Mouse (Mus musculus): ENCODE data around the gene Serpina5.
"Not testable (repeated sequence)": the region's sequence is repeated elsewhere in the genome, so short reads cannot be mapped to it uniquely, and the experiment has no call there.

Serpina5 gene

GRCm38 (mm10) chr12:104100768-104101167, at the start of gene Serpina5:
TSS of gene Serpina5 (plus strand) at chr12:104101113.
- DNase-seq: no peak

GRCm38 (mm10) chr12:104053995-104054394, 46.9 kb upstream of the Serpina5 start:
- DNase-seq: peak; percentile 38

DNA sequence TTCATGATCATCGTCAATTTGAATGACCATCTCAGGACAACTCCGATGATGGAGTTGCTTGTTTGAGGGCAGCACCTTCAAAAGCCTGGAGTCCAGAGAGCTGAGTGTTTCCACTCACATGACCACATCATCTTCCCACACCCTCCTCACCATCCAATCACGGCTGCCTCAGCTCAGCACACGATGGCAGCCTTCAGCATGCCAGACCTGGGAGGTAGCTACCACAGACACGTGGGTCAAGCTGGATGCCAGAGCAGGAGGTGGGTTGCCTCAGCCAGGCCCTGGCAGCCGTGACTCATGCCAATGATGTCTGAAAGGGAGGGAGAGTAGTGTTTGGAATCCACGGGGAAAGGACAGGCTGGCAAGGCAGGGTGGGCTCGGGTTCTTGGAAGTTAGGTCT, 45.2 kb upstream of the Serpina5 start:
- no peak for DNase-seq

DNA sequence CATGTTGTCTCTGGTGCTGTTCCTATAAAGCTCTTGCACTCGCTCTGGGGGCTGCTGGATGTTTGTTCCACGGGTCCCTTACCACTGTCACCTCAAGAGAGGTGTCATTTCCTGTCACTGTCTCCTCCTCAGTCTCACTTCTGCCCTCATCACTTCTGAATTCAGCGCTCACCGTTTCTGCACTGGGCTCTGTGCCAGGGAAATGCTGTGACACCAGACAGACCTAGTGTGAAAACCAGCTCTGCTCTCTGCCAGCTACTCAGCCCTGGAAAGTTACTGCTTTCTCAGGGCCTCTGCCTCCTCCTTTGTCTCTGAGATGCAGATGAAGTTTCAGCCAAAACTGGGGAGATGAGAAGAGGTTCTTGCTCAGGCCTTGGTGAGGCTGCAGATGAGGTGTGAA, 43.9 kb upstream of the Serpina5 start:
- no peak for DNase-seq

DNA sequence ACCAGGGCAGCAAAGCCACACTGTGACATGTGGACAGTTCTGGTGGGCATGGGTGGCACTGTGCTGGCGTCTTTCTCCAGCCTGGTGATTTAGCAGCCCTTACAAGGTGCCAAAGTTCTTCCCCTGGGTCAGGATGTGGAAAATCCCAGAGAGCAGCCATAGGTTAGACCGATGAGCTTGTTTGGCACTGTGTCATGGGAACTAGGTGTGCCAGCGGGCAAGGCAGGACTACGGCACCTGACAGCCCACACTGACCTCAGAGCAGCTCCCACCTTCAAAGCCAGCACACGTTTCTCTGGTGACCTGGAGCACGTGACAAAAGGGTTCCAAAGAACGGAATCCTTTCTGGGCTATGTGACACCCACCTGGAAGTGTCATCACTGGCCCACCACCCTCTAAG, 43.4 kb upstream of the Serpina5 start:
- no peak for DNase-seq

GRCm38 (mm10) chr12:104060126-104060525, 40.8 kb upstream of the Serpina5 start:
- DNase-seq: no peak

GRCm38 (mm10) chr12:104061862-104062261, 39.1 kb upstream of the Serpina5 start:
- no peak for DNase-seq

- DNase-seq: peak; percentile 11
Measured at GRCm38 (mm10) chr12:104064532-104064931, 36.4 kb upstream of the Serpina5 start.

DNA sequence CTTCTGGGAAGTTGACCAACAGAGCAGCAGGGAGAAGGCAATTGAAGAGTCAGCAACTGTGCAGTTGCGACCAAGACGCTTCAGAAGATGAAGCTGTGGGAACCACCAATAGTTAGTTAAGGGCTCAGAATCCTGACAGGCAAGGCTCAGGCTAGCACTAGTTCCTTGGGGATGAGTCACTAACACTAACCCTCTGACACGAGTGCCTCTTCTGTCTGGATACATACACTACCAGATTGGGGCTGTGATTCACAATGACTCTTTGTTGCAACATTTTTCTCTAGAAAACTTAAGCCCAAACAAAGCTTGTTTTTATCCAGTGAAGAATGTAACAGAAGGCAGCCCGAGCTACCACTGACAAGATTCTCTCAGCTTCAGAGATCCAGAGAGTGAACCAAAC, 35.9 kb upstream of the Serpina5 start:
- DNase-seq: peak; percentile 22

GRCm38 (mm10) chr12:104066241-104066640, 34.7 kb upstream of the Serpina5 start:
- peak; percentile 61 for DNase-seq

DNA sequence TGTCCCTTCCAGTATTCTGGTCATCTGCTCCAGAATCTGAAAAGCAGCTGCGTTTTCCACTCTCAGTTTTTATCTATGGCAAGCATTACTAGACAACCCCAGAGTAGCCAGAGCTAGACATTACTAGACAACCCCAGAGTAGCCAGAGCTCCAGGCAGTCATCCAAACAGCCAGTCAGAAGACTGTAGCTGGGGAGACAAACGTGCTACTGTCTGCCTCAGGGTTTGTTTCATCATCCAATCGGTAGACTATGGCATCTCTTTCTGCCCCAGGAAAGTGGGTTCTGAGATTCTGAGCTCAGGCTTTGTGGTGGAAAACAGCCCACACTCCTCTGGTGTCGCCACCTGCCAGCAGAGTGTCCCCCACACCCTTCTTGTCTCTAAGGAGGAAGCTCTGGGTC, 33.4 kb upstream of the Serpina5 start:
- DNase-seq: peak; percentile 51

DNA sequence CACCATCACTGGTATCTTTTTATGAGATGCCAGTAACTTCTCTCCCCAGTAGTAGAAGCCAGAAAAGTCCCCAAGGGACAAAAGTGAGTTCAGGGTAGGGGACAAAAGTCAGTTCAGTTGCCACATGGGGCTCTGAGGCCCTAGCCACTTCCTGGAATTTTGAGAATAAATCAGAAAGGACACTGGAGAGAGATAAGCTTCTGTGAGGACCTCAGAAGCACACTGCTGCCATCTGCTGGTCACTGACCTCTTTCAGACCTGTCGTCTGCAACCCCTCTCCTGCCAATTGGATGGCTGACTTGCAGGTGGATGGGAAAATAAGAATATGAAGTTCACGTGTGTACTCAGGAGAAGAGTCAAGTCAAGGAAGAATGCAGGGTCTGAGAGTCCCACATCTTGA, 31.3 kb upstream of the Serpina5 start:
- peak; percentile 87 for DNase-seq

DNA sequence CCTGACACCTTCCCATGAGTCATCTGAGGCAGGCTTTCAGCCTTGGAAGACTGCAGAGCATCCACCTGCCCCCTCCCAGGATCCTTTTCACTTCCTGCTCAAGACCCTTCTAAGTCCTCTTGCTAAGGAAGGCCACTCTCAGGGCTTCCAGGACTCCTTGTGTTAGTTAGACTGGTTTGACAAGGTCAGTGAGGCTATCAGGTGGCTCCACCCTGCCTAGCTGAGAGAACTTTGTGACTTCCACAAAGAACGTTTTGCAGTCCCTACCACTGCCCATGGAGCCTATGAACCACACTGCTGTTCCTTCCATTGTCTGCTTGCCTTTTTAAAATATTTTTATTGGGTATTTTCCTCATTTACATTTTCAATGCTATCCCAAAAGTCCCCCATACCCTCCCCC, 29.2 kb upstream of the Serpina5 start:
- no peak for DNase-seq

GRCm38 (mm10) chr12:104072286-104072685, 28.6 kb upstream of the Serpina5 start:
- DNase-seq: no peak

- DNase-seq: no peak
Measured at GRCm38 (mm10) chr12:104090119-104090518, 10.8 kb upstream of the Serpina5 start.

DNA sequence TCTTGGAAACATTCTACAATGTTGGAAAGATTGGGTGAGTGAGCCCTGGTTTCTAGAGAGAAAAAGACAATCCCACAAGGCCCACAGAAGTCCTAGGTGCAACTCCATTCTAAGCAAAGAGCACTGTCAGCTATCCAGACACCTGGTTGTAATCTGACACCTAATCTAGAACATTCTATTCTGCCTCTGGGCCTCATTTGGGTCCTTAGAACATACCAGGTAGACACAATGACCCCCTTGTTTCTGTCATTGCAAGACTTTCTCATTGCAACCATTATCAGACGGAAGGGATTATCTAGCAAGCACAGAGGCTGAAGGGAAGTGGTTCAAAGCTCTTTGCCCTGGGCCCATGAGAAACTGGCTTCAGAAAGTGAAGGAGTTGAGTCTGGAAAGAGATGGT, 9.6 kb upstream of the Serpina5 start:
- no peak for DNase-seq

GRCm38 (mm10) chr12:104105847-104106246, 4.9 kb downstream of the Serpina5 start:
- DNase-seq: no peak

GRCm38 (mm10) chr12:104106919-104107318, 6.0 kb downstream of the Serpina5 start:
- no peak for DNase-seq

DNA sequence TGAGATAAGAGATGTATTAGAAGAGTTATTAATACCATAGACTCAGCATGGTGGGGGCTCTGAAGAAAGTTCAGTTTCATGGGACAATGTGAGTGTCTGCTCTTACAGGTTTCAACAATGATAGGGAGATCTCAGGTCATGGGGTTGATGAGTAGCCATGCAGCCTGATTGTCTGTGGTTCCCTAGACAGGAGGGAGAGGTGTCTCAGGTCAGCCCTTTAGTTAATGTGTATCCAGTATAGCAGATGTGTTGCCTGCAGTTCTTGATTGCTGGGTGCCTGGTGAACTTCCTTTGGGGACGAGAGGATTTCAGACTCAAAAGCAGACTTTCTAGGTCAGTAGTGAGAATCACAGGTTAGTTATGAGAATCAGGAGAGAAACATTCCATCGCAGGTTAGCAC, 7.6 kb downstream of the Serpina5 start:
- DNase-seq: no peak

- not testable (repeated sequence) for DNase-seq
Measured at GRCm38 (mm10) chr12:104112333-104112732, 11.4 kb downstream of the Serpina5 start, which contains the start of gene Serpina3a. TSS of gene Serpina3a (plus strand) at chr12:104112724.

DNA sequence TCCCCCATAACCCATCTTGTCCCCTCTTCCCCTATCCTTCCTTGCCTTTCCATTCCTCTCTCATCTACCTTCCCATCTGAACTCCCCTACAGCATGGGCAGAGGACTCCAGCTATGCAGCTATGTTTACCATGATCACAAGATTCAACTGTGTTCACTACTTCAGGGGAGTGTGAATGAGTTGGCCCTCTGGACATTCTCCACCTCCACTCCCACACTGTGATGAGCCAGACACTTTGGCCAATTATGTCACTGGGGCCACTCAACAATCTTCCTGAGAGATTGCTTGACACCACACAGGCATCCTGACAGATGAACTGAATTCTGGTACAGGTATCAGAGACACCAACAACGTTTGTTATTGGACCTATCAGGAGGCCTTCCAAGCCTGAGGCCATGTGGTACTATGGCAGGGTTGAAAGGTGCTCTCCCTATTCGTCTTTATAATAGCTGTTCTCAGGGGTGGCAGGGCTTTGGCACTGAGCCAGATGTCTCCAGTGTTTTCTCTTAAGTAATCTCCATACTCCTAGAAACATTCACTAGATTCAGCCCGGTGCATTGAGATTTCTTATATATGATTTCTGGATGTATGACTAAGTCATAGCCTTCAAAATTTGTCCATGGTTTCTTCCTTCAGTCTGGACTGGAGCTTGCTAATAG, 14.1 kb downstream of the Serpina5 start:
- no peak for DNase-seq

DNA sequence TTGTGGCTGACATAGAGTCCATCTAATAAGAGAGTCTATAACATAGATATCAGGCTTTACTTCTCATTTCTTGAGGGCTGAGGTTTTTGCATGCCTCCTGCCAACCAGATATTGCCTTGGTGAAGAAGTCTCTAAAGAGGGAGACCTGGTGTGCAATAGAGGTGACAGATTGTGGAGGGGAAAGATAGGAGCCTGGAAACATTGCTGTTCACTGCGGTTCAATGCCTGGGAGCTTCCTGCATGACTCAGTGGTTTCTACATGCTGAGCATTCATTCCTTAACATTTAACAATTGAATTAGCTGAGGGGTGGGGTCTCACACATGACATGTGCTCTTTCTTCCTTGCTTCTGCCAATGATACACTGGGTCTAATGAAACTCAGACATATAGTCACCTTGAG, 22.2 kb downstream of the Serpina5 start:
- no peak for DNase-seq

DNA sequence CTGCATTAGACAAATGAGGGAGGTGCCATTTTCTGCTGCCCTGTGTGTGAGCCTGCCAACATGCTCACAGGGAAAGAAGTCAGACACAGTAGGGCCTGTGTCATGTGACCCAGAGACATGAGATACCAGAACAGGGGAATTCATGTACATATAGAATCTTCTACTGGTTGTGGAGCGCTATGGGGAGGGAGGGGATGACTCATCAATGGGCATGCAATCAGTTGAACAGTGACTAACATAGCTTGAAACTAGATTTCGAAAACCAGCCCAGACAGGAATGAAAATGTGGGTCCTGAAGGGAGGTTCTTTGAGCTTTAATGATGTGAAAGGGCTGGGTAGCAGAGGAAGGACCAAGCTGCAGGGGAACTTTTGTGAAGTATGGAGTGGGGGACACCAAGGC, 23.1 kb downstream of the Serpina5 start:
- no peak for DNase-seq

GRCm38 (mm10) chr12:104125021-104125560, 24.2 kb downstream of the Serpina5 start:
- DNase-seq: no peak

DNA sequence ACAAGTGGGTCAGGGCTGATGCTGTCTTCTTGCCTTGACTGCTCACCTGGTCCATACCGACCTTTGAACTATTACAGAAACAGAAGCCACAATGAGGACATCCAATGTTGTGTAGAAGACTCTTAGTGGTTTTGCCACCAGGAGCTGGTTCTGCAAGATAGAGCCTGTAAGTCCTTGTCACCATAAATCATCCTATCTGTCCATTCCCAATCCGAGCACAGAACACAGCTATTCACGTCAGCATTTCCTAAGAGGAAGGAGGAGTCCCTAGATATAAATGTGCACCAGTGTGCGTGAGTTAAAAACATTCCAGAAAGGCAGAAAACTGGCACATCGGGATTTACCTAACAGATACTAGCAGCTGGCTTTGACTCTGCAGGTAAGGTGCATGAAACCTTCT, 26.8 kb downstream of the Serpina5 start, which contains the start of gene Serpina3b:
Serpina3b (plus strand) TSS at position 301 of the 400 bp plus-strand sequence.
- DNase-seq: no peak
